Mouse (Mus musculus) megakaryocyte, embryonic 14.5 days (primary cell): ENCODE data around the gene 4933434E20Rik. TPM values are rescaled to one million over a fixed set of nuclear protein-coding genes. Genes with fewer than 3 reads are reported as not detected.
A peak's percentile ranks its signal among the peaks of the same experiment; 100 is the strongest.

Experiments
- H3K27me3 ChIP-seq: replicated peaks from 2 replicates; pipeline ENCODE3; 2012; ENCODE audit warnings: inconsistent platforms
- H3K36me3 ChIP-seq: replicated peaks from 2 replicates; pipeline ENCODE3; 2012; ENCODE audit warnings: low read length, inconsistent platforms, mixed read lengths
- H3K4me1 ChIP-seq: 2 replicates; pipeline ENCODE4 v1.6.1; 2012; ENCODE audit warnings: inconsistent platforms
- H3K4me3 ChIP-seq: replicated peaks from 2 replicates; pipeline ENCODE3; 2012; ENCODE audit warnings: moderate library complexity, mild to moderate bottlenecking, inconsistent platforms
- H3K9me3 ChIP-seq: 2 replicates; pipeline ENCODE4 v1.6.1; 2012; ENCODE audit warnings: inconsistent platforms
- FLI1 ChIP-seq: IDR thresholded peaks from 2 replicates; pipeline ENCODE4 v1.6.1; 2012; ENCODE audit warnings: low read length, inconsistent platforms, mixed read lengths
- GATA1 ChIP-seq: IDR thresholded peaks from 3 replicates; pipeline ENCODE4 v1.6.1; 2012; ENCODE audit warnings: mixed read lengths, low read length, inconsistent platforms, borderline replicate concordance
- polyA plus RNA-seq: library from polyadenylated mRNA; stranded (reverse); fragments of >175 nt; gene quantifications from 2 replicates; pipeline ENCODE4 v1.2.3, GENCODE M21; 2012; ENCODE audit warnings: low replicate concordance; ENCODE audit not compliant: insufficient read depth

Gene 4933434E20Rik
- 1.2 and 10.8 TPM in 2 replicates for polyA plus RNA-seq

DNA sequence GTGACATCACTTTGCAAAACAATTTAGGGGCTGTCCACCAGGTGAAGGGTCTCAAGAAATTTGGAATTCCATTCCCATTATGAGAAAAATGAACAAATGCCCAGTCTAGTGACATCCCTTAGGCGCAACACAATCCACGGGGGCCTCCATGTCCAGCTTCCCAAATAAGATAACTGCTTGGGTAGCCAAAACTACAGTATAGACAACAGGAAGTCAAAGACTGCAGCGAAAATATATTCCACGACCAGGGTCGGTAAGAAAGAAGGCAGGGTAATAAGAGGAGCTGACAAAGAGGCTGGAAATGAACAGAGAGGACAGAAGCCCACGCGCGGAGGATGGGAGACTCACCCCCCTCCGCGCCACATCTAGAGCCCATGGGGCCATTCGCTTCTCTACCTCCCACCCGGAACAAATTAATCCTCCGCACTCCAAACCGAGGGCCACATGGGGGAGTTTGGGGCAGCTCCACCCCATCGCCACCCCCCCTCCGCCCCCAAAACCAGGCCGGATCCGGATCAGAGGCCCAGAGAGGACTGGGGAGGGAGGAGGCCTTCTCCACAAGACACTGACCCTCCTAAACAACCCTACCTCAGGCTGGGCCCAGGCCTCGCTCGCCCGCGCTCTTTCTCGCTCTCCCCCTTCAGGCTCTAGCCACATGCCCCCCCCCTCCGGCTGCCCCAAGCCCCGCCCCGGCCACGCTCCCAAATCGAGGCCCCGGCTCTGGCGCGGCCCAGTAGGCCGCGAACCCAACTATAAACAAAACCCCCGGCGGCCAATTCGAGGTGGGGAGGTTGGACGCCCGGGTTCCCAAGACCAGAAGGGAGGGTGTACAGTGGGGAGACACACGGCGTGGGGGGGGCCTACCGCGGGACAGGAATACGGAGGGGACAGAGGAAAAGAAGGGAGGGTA, at the start of gene 4933434E20Rik:
TSS of gene 4933434E20Rik (plus strand) at position 196 of the 910 bp plus-strand sequence.
- Histone ChIP-seq H3K36me3 (peaks cover 45% of the 10 kb centered on the region), H3K4me3 (peak within 1 kb of the TSS; percentile 97), H3K9me3 (no peaks in the 10 kb centered on the region), H3K4me1 (peaks cover 43% of the 10 kb centered on the region), H3K27me3 (no peaks in the 10 kb centered on the region)
- TF ChIP-seq GATA1 (no peak), FLI1 (no peak)

GRCm38 (mm10) chr3:90004091-90004796, 47.2 kb upstream of the 4933434E20Rik start:
- peaks cover 97% of the 10 kb centered on the region for H3K36me3 ChIP-seq
- no peak overlapping the region for H3K4me3 ChIP-seq
- H3K27me3 ChIP-seq = no peaks in the 10 kb centered on the region
- TF ChIP-seq GATA1 (no peak), FLI1 (no peak)
- H3K4me1 ChIP-seq = peaks cover 8% of the 10 kb centered on the region
- no peaks in the 10 kb centered on the region for H3K9me3 ChIP-seq

DNA sequence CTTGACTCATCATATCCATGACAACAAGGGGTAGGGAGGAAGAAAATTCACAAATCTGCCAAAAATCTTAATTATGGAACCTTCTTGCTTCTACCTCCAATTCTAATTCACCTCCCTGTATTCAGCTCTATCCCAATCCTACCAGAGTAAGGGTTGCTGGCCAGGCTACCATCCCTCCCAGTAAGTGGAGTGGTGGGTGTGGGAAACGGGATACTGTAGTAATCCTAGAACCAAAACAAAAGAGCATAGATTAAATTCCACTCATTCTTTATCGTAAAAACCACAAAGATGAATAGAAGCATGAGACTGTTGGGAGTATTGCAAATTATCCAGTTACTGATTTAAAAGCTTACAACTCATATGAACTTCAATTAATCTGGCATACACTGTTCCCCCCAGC, 41.1 kb upstream of the 4933434E20Rik start:
- peaks cover 99% of the 10 kb centered on the region for H3K36me3 ChIP-seq
- TF ChIP-seq GATA1 = no peak
- no peak for TF ChIP-seq FLI1
- H3K4me3 ChIP-seq = no peak overlapping the region
- no peaks in the 10 kb centered on the region for H3K27me3 ChIP-seq
- no peaks in the 10 kb centered on the region for H3K9me3 ChIP-seq
- no peaks in the 10 kb centered on the region for H3K4me1 ChIP-seq

DNA sequence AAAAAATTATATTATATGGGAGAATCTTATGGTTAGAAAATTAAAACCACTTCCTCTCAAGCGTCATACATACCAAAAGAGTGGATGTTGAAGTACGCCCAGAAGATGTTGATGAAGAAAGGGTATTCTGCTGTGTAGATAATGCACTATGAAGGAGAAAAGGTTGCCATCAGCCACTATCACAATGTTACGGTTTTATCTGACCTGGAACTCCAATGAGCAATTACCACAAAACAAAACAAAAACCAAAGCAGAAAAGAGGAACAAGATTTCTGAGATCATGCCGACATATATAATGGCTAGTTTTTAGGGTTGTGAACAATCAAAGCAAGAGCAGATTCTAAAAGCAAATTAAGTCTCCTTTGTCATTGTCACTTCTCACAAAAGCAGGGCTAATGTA, 34.8 kb upstream of the 4933434E20Rik start:
- no peak for TF ChIP-seq FLI1
- no peak for TF ChIP-seq GATA1
- Histone ChIP-seq H3K9me3 (no peaks in the 10 kb centered on the region), H3K4me3 (no peak overlapping the region), H3K27me3 (no peaks in the 10 kb centered on the region), H3K4me1 (no peaks in the 10 kb centered on the region), H3K36me3 (peaks cover 100% of the 10 kb centered on the region)

- H3K4me1 ChIP-seq = 0 out of 2 replicates have a peak, but pooled peaks cover 3% of the 10 kb centered on the region
- no peaks in the 10 kb centered on the region for H3K27me3 ChIP-seq
- no peak overlapping the region for H3K4me3 ChIP-seq
- H3K36me3 ChIP-seq = peaks cover 99% of the 10 kb centered on the region
- TF ChIP-seq GATA1 (no peak), FLI1 (no peak)
- H3K9me3 ChIP-seq = no peaks in the 10 kb centered on the region
Measured at GRCm38 (mm10) chr3:90034653-90035052, 16.8 kb upstream of the 4933434E20Rik start.

GRCm38 (mm10) chr3:90036263-90036662, 15.2 kb upstream of the 4933434E20Rik start:
- Histone ChIP-seq H3K4me1 (0 out of 2 replicates have a peak, but pooled peaks cover 3% of the 10 kb centered on the region), H3K36me3 (peaks cover 97% of the 10 kb centered on the region), H3K27me3 (no peaks in the 10 kb centered on the region), H3K4me3 (no peak overlapping the region), H3K9me3 (no peaks in the 10 kb centered on the region)
- TF ChIP-seq FLI1 (no peak), GATA1 (no peak)

DNA sequence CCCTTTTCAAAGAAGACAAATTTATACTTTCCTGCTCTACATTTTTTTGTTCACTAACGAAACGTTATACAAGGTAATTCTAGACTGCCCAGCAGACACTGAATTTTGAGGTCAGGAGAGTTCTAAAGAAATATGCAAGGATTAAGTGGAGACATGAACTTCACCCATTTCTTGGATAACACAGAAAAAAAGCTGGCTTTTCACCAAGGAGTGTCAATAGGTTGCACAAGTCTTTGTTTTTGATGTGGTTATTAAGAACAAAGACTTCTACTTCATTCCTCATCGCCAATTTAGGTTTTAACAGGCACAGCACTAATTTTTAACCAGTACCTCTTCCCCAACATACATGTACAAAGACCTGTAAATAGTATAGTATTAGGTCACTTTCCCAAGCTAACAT, 1.7 kb upstream of the 4933434E20Rik start:
- Histone ChIP-seq H3K9me3 (no peaks in the 10 kb centered on the region), H3K4me1 (peaks cover 33% of the 10 kb centered on the region), H3K4me3 (no peak overlapping the region), H3K36me3 (peaks cover 43% of the 10 kb centered on the region), H3K27me3 (no peaks in the 10 kb centered on the region)
- TF ChIP-seq FLI1 (no peak), GATA1 (no peak)

DNA sequence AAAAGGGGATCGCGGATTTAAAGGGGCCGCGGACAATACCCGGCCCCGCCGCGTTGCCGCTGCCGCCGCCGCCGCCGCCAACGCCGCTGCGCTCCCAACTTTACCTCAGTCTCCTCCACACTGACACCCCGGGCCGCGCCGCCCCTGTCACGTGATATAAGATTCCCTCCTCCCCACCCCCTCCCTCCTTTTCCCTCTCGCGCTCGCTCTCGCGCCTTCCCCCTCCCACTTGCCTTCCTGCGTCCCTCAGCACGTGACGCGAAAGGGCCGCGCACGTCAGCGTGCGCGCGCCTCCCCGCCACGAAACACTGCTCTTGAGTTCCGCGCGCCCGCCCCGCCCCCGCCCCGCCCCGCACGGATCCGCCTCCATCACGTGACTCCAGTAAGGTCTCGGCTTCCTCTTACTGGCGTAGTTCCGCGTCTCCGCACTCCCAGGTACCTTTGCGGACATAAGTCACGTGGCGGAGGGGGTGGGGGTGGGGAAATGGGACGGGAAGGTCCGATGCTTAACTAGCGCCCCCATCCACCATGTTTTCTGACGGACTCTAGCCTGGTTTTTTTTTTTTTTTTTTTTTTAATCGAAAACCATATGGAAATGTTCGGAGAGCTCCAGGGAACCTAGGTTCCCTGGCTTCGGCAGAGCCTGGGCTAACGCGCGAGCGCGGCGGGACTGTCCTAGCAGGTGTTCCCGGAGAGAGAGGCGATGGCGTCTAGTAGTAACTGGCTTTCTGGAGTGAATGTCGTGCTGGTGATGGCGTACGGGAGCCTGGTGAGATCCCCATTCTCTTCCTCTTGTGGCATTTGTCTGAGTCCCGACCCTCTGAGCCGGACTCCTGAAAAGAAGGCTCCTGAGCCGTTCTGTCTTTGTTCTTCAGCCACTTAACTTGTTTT, 1.2 kb downstream of the 4933434E20Rik start, which contains the start of gene Ubap2l:
TSS of gene Ubap2l (minus strand) at position 278 of the 891 bp plus-strand sequence.
- no peak for TF ChIP-seq GATA1
- no peak for TF ChIP-seq FLI1
- H3K36me3 ChIP-seq = peaks cover 45% of the 10 kb centered on the region
- H3K27me3 ChIP-seq = no peaks in the 10 kb centered on the region
- H3K4me1 ChIP-seq = peaks cover 43% of the 10 kb centered on the region
- H3K9me3 ChIP-seq = no peaks in the 10 kb centered on the region
- H3K4me3 ChIP-seq = peak within 1 kb of the TSS; percentile 97

GRCm38 (mm10) chr3:90061549-90061948, 10.1 kb downstream of the 4933434E20Rik start:
- peaks cover 84% of the 10 kb centered on the region for H3K36me3 ChIP-seq

More at GRCm38 (mm10) chr3:90061549-90061948, 10.1 kb downstream of the 4933434E20Rik start:
- no peaks in the 10 kb centered on the region for H3K9me3 ChIP-seq
- no peaks in the 10 kb centered on the region for H3K4me1 ChIP-seq
- TF ChIP-seq FLI1 (no peak), GATA1 (no peak)
- no peak overlapping the region for H3K4me3 ChIP-seq
- H3K27me3 ChIP-seq = no peaks in the 10 kb centered on the region
